Mouse (Mus musculus) embryonic facial prominence, embryonic 13.5 days (tissue): ENCODE measurements around the gene Gm5460. TPM values are rescaled to one million over a fixed set of nuclear protein-coding genes. Genes with fewer than 3 reads are reported as not detected.

ENCODE experiments used
- ATAC-seq: fragments of 200-750 bp; cut with Nextera tagmentation; 2 replicates; pipeline ENCODE4 v1.8.0; 2017; ENCODE audit warnings: low read depth; ENCODE audit not compliant: insufficient number of reproducible peaks, insufficient read depth, low FRiP score, low TSS enrichment
- H3K27ac ChIP-seq: fragments of 300-500 bp; sonication (generic); 2 replicates; pipeline ENCODE4 v1.5.1; 2015; ENCODE audit warnings: moderate library complexity, mild to moderate bottlenecking, inconsistent platforms
- H3K27me3 ChIP-seq: fragments of 300-500 bp; sonication (generic); 2 replicates; pipeline ENCODE4 v1.6.1; 2015; ENCODE audit warnings: mild to moderate bottlenecking, inconsistent platforms
- H3K36me3 ChIP-seq: fragments of 300-500 bp; sonication (generic); 2 replicates; pipeline ENCODE4 v1.6.1; 2015; ENCODE audit warnings: mild to moderate bottlenecking, inconsistent platforms
- H3K4me1 ChIP-seq: fragments of 300-500 bp; sonication (generic); 2 replicates; pipeline ENCODE4 v1.6.1; 2015; ENCODE audit warnings: inconsistent platforms
- H3K4me2 ChIP-seq: fragments of 300-500 bp; sonication (generic); 2 replicates; pipeline ENCODE4 v1.6.1; 2015; ENCODE audit warnings: moderate library complexity, mild to moderate bottlenecking, inconsistent platforms
- H3K4me3 ChIP-seq: fragments of 300-500 bp; sonication (generic); 2 replicates; pipeline ENCODE4 v1.5.1; 2015; ENCODE audit warnings: mild to moderate bottlenecking, inconsistent platforms
- H3K9ac ChIP-seq: fragments of 300-500 bp; sonication (generic); 2 replicates; pipeline ENCODE4 v1.6.1; 2015; ENCODE audit warnings: mild to moderate bottlenecking, inconsistent platforms
- H3K9me3 ChIP-seq: fragments of 300-500 bp; sonication (generic); 2 replicates; pipeline ENCODE4 v1.6.1; 2016; ENCODE audit warnings: inconsistent platforms
- WGBS: fragments of 180-500 bp; shearing (Covaris S2); methylation state at CpG from one replicate; pipeline ENCODE4 v1.1.7; 2015; ENCODE audit warnings: mixed read lengths; 5-methylcytosine and 5-hydroxymethylcytosine counted together
- polyA plus RNA-seq: library from polyadenylated mRNA; unstranded; fragments of >200 nt; fragmentation: Nextera tagmentation; extraction: Ambion mirVana; gene quantifications from 2 replicates; pipeline ENCODE4 v1.2.1, GENCODE M21; 2015

Gm5460 gene
- polyA plus RNA-seq, 1 experiment from 2014 or later: not detected

DNA sequence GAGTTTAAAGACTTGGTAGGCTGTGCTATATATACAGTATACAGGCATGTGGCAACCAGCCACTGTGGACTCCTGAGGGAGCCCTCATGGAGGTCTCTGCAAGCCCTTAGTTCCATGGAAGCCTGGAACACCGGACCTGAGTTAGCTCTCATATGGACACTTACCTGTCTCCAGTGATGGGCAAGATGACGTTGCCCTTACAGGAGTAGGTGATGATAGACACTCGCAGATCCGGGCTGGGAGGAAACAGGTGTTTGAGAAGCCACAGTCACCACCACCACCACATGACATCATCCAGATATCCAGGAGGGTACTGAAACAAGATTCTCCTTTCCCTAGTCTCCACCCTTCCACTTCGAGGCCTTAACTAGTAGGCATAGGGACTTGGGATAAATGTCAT lies 14.2 kb upstream of the Gm5460 start:
- ATAC-seq: no peak
- H3K4me2 ChIP-seq: no peak overlapping the region
- no peaks in the 10 kb centered on the region for H3K4me1 ChIP-seq
- H3K9ac ChIP-seq: no peak overlapping the region
- WGBS: 88% methylated on average over 5 of the region's 5 CpGs
- H3K4me3 ChIP-seq: no peak overlapping the region
- no peaks in the 10 kb centered on the region for H3K36me3 ChIP-seq
- no peaks in the 10 kb centered on the region for H3K27me3 ChIP-seq
- H3K9me3 ChIP-seq: no peaks in the 10 kb centered on the region
- no peak overlapping the region for H3K27ac ChIP-seq

- H3K27ac ChIP-seq: no peak within 1 kb of the TSS
- ATAC-seq: no peak
- H3K9ac ChIP-seq: no peak within 1 kb of the TSS
- H3K4me1 ChIP-seq: no peaks in the 10 kb centered on the region
- WGBS: 86% methylated on average over 3 of the region's 3 CpGs
- no peaks in the 10 kb centered on the region for H3K9me3 ChIP-seq
- H3K4me2 ChIP-seq: no peak within 1 kb of the TSS
- H3K4me3 ChIP-seq: no peak within 1 kb of the TSS
- no peaks in the 10 kb centered on the region for H3K36me3 ChIP-seq
- no peaks in the 10 kb centered on the region for H3K27me3 ChIP-seq
Observed at GRCm38 (mm10) chr14:34015063-34015462, 1.5 kb upstream of the Gm5460 start, which contains the start of gene Gm30083. Gm30083 (minus strand) TSS chr14:34015182.

DNA sequence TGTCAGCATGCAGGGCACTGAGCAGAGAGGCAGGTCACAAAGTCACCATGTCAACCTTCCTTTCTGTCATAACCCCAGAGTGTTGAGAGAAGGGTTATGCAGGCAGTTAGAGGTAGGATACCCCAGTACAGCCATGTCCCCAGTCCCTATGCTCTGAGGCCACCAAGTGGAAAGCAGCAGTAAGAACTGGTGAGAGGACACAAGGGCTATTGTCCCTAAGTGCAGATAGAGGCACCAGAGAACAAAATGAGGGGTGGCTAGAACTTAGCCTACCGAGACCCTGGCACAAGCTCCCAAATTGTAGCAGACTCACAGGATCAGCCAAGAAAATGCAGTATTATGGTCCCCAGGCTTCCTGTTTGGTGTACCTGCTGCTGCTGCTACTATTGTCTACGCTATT lies 380 bp downstream of the Gm5460 start:
- WGBS: 84% methylated on average over 2 of the region's 2 CpGs
- no peak overlapping the region for H3K27ac ChIP-seq
- H3K36me3 ChIP-seq: no peaks in the 10 kb centered on the region
- H3K4me3 ChIP-seq: no peak overlapping the region
- no peaks in the 10 kb centered on the region for H3K9me3 ChIP-seq
- no peak overlapping the region for H3K4me2 ChIP-seq
- H3K4me1 ChIP-seq: no peaks in the 10 kb centered on the region
- no peak overlapping the region for H3K9ac ChIP-seq
- no peaks in the 10 kb centered on the region for H3K27me3 ChIP-seq
- no peak for ATAC-seq

DNA sequence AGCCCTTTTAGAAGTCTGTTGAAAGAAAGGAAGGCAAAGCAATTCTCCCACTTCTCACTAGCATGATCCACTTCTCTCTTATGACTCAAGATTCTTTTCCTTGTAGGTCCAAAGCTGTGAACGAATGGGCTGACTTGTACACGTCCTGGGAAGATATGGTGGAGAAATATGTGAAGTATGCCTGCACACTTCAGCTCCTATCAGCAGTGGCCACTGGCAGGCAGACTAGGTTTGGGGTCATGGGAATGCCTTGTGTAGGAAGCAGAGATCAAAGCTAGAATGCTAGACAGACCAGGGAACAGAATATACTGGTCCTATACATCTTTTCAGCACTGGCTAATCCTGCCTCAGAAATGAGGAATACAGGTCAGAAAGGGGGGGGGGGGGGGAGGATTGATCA lies 10.2 kb downstream of the Gm5460 start:
- Histone ChIP-seq H3K27me3 (no peaks in the 10 kb centered on the region), H3K9me3 (0 out of 2 replicates have a peak, but pooled peaks cover 5% of the 10 kb centered on the region), H3K9ac (no peak overlapping the region), H3K4me2 (no peak overlapping the region), H3K27ac (no peak overlapping the region), H3K4me3 (no peak overlapping the region), H3K36me3 (no peaks in the 10 kb centered on the region), H3K4me1 (no peaks in the 10 kb centered on the region)
- 60% methylated on average over 2 of the region's 2 CpGs for WGBS
- no peak for ATAC-seq

- no peak overlapping the region for H3K4me3 ChIP-seq
- no peak overlapping the region for H3K4me2 ChIP-seq
- ATAC-seq: no peak
- no peak overlapping the region for H3K27ac ChIP-seq
- H3K36me3 ChIP-seq: no peaks in the 10 kb centered on the region
- H3K9me3 ChIP-seq: no peaks in the 10 kb centered on the region
- WGBS: 85% methylated on average over 8 of the region's 8 CpGs
- H3K9ac ChIP-seq: no peak overlapping the region
- H3K27me3 ChIP-seq: no peaks in the 10 kb centered on the region
- no peaks in the 10 kb centered on the region for H3K4me1 ChIP-seq
Observed at GRCm38 (mm10) chr14:34033841-34034610, 17.5 kb downstream of the Gm5460 start.

DNA sequence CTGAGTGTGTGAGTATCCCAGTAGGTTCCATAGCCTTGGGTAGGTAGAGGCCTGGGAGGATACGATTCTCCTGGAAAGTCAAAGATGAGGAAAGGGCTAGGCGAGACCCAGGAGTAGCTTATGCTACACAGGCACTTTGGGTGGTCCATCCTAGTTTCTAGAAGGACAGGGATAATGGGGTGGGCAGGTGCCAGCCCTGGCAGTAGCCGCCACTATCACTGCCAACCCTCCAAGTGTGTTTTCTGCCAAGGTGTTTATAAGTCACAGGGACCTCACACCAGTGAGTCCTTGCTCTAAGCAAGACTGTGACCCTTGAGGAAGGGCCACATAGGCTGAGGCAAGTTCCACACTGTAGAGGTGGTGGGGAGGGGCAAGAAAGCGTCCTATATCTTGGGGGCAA lies 24.7 kb downstream of the Gm5460 start:
- Histone ChIP-seq H3K9ac (no peak overlapping the region), H3K27ac (no peak overlapping the region), H3K4me1 (no peaks in the 10 kb centered on the region), H3K36me3 (no peaks in the 10 kb centered on the region), H3K4me2 (no peak overlapping the region), H3K4me3 (no peak overlapping the region), H3K27me3 (no peaks in the 10 kb centered on the region), H3K9me3 (no peaks in the 10 kb centered on the region)
- WGBS: 78% methylated on average over 4 of the region's 4 CpGs
- no peak for ATAC-seq

- Histone ChIP-seq H3K4me1 (no peaks in the 10 kb centered on the region), H3K9ac (no peak overlapping the region), H3K4me3 (no peak overlapping the region), H3K36me3 (no peaks in the 10 kb centered on the region), H3K27ac (no peak overlapping the region), H3K9me3 (no peaks in the 10 kb centered on the region), H3K4me2 (no peak overlapping the region), H3K27me3 (no peaks in the 10 kb centered on the region)
- ATAC-seq: no peak
- 60% methylated on average over 3 of the region's 3 CpGs for WGBS
Observed at GRCm38 (mm10) chr14:34043341-34043740, 26.8 kb downstream of the Gm5460 start.

GRCm38 (mm10) chr14:34050101-34050779 lies 33.7 kb downstream of the Gm5460 start:
- H3K4me2 ChIP-seq: no peak overlapping the region
- H3K9me3 ChIP-seq: no peaks in the 10 kb centered on the region
- no peak overlapping the region for H3K9ac ChIP-seq
- H3K4me3 ChIP-seq: no peak overlapping the region
- no peaks in the 10 kb centered on the region for H3K36me3 ChIP-seq
- H3K4me1 ChIP-seq: peaks cover 7% of the 10 kb centered on the region; the same call in 1 of the 2 replicates
- 0 out of 2 replicates have a peak, but pooled peaks have one; percentile 6 for ATAC-seq
- no peaks in the 10 kb centered on the region for H3K27me3 ChIP-seq
- H3K27ac ChIP-seq: no peak overlapping the region
- whole genome bisulfite sequencing: 61% methylated on average over 5 of the region's 5 CpGs

GRCm38 (mm10) chr14:34052516-34052915 lies 36.0 kb downstream of the Gm5460 start, which contains the start of gene Antxrl:
Antxrl (plus strand) TSS chr14:34052707.
- H3K9me3 ChIP-seq: no peaks in the 10 kb centered on the region
- H3K27me3 ChIP-seq: no peaks in the 10 kb centered on the region
- H3K27ac ChIP-seq: no peak within 1 kb of the TSS
- peaks cover 7% of the 10 kb centered on the region; the same call in 1 of the 2 replicates for H3K4me1 ChIP-seq
- no peak within 1 kb of the TSS for H3K4me3 ChIP-seq
- no peaks in the 10 kb centered on the region for H3K36me3 ChIP-seq
- no peak within 1 kb of the TSS for H3K9ac ChIP-seq
- H3K4me2 ChIP-seq: no peak within 1 kb of the TSS
- WGBS: 91% methylated on average over 6 of the region's 6 CpGs
- ATAC-seq: no peak

DNA sequence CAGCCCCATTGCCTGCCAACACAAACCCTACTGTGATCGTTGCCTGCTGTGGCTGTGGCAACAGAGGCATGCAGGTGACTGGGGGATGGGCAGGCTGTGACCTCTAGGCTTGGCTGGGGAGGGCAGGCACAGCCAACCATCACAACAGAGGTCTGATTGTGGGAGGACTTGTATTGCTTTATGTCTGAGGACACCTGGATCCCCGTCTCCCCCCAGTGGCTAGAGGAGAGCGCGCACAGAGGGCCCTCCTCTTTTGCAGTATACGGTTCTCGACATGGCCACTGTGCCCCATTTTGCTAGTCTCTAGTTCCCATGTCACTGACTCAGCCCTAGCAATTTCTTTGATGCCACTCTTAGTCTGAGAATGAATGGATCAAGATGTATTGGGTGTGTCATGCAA lies 55.1 kb downstream of the Gm5460 start:
- Histone ChIP-seq H3K36me3 (no peaks in the 10 kb centered on the region), H3K9me3 (no peaks in the 10 kb centered on the region), H3K27me3 (no peaks in the 10 kb centered on the region), H3K27ac (no peak overlapping the region), H3K4me1 (no peaks in the 10 kb centered on the region), H3K4me3 (no peak overlapping the region), H3K4me2 (no peak overlapping the region), H3K9ac (no peak overlapping the region)
- 49% methylated on average over 6 of the region's 6 CpGs for WGBS
- no peak for ATAC-seq

DNA sequence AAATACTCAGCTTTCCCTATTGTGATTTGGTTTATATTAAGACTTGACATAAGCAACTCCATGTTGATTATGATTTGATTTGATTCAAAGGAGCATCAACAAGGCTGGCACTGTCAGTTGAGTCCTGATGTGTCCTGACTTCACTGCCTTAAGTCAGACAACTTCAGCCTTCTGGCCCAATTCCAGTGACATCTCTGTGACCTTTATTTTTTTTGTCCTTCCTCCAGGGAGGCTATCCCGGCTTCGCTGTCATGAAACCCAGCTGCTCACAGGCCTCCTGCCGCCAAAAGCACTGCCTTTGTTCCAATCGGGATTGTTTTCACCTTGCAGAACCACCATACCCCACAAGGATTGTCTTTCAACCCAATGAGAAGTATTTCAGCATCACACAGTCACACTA lies 58.8 kb downstream of the Gm5460 start:
- H3K9me3 ChIP-seq: no peaks in the 10 kb centered on the region
- no peak overlapping the region for H3K27ac ChIP-seq
- no peak overlapping the region for H3K9ac ChIP-seq
- H3K4me2 ChIP-seq: no peak overlapping the region
- H3K27me3 ChIP-seq: no peaks in the 10 kb centered on the region
- no peak for ATAC-seq
- H3K36me3 ChIP-seq: no peaks in the 10 kb centered on the region
- no peak overlapping the region for H3K4me3 ChIP-seq
- 20% methylated on average over 4 of the region's 4 CpGs for WGBS
- 0 out of 2 replicates have a peak, but pooled peaks cover under 1% of the 10 kb centered on the region for H3K4me1 ChIP-seq

- no peaks in the 10 kb centered on the region for H3K27me3 ChIP-seq
- H3K4me2 ChIP-seq: no peak overlapping the region
- WGBS: 50% methylated on average over 5 of the region's 5 CpGs
- ATAC-seq: no peak
- H3K4me3 ChIP-seq: no peak overlapping the region
- no peaks in the 10 kb centered on the region for H3K36me3 ChIP-seq
- H3K27ac ChIP-seq: no peak overlapping the region
- no peak overlapping the region for H3K9ac ChIP-seq
- H3K4me1 ChIP-seq: peaks cover 4% of the 10 kb centered on the region; the same call in 1 of the 2 replicates
- no peaks in the 10 kb centered on the region for H3K9me3 ChIP-seq
Observed at GRCm38 (mm10) chr14:34077222-34077621, 60.7 kb downstream of the Gm5460 start.
